Mouse (Mus musculus) heart, embryonic 12.5 days (tissue): ENCODE results near the gene Pigm. TPM values are rescaled to one million over a fixed set of nuclear protein-coding genes. Genes with fewer than 3 reads are reported as not detected.

ENCODE experiments used
- ATAC-seq: fragments of 200-750 bp; cut with Nextera tagmentation; 2 replicates; pipeline ENCODE4 v1.8.0; 2017; ENCODE audit warnings: moderate TSS enrichment, moderate library complexity; ENCODE audit not compliant: insufficient number of reproducible peaks, low FRiP score
- H3K27ac ChIP-seq: fragments of 300-500 bp; sonication (generic); 2 replicates; pipeline ENCODE4 v1.5.1; 2016; ENCODE audit warnings: mild to moderate bottlenecking, moderate library complexity; ENCODE audit not compliant: poor library complexity, severe bottlenecking
- H3K27me3 ChIP-seq: fragments of 300-500 bp; sonication (generic); replicated peaks from 2 replicates; pipeline ENCODE4 v1.6.1; 2016; ENCODE audit warnings: mild to moderate bottlenecking, moderate library complexity
- H3K36me3 ChIP-seq: fragments of 300-500 bp; sonication (generic); 2 replicates; pipeline ENCODE4 v1.6.1; 2016; ENCODE audit warnings: mild to moderate bottlenecking, moderate library complexity
- H3K4me1 ChIP-seq: fragments of 300-500 bp; sonication (generic); replicated peaks from 2 replicates; pipeline ENCODE4 v1.6.1; 2016; ENCODE audit warnings: mild to moderate bottlenecking
- H3K4me2 ChIP-seq: fragments of 300-500 bp; sonication (generic); 2 replicates; pipeline ENCODE4 v1.6.1; 2016; ENCODE audit warnings: mild to moderate bottlenecking, moderate library complexity
- H3K4me3 ChIP-seq: fragments of 300-500 bp; sonication (generic); 2 replicates; pipeline ENCODE4 v1.5.1; 2016; ENCODE audit warnings: mild to moderate bottlenecking
- H3K9ac ChIP-seq: fragments of 300-500 bp; sonication (generic); 2 replicates; pipeline ENCODE4 v1.6.1; 2016; ENCODE audit warnings: mild to moderate bottlenecking, moderate library complexity
- H3K9me3 ChIP-seq: fragments of 300-500 bp; sonication (generic); replicated peaks from 2 replicates; pipeline ENCODE4 v1.6.1; 2016; ENCODE audit warnings: mild to moderate bottlenecking, moderate library complexity
- WGBS: fragments of 180-500 bp; shearing (Covaris S2); methylation state at CpG from one replicate; pipeline ENCODE4 v1.1.7; 2016; 5-methylcytosine and 5-hydroxymethylcytosine counted together
- polyA plus RNA-seq: library from polyadenylated mRNA; unstranded; fragments of >200 nt; fragmentation: Nextera tagmentation; extraction: Ambion mirVana; gene quantifications from 2 replicates; pipeline ENCODE4 v1.2.1, GENCODE M21; 2016

Pigm gene
- polyA plus RNA-seq, 1 experiment from 2014 or later = 8.5 TPM

DNA sequence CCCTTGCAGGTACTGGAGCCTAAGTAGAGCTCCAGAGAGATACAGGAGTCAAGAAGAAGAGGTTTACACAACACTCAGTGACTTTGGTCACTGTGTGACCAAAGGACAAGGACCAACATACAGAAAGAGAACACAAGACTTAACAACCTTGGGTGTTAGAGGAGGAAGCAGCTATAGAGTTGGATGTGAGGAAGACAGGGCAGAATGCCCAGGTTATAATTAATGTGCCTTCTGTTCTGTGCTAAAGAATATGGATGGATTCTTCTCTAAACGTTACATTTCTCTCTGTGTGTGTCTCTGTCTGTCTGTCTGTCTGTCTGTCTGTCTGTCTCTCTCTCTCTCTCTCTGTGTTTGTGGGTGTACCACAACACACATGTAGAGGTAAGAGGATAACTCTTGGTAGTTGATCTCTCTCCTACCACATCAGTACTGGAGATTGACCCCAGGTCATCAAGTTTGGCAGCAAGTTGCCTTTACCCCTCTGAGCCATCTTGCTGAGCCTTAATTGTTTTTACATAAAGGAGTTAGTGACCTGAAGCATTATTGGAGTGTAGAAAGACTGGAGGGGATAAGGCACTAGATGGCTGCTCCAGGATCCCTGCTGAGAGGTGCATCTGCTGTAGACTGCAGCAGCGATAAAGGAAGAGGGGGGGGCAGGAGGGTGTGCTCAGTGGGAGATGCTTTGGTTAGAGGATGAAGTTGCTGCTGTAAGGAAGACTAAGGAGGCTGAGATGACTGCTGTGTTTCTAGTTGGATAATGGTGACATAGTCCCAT is 38.7 kb upstream of the Pigm start:
- peaks cover 79% of the 10 kb centered on the region for H3K27me3 ChIP-seq
- no peaks in the 10 kb centered on the region for H3K36me3 ChIP-seq
- ATAC-seq = no peak

DNA sequence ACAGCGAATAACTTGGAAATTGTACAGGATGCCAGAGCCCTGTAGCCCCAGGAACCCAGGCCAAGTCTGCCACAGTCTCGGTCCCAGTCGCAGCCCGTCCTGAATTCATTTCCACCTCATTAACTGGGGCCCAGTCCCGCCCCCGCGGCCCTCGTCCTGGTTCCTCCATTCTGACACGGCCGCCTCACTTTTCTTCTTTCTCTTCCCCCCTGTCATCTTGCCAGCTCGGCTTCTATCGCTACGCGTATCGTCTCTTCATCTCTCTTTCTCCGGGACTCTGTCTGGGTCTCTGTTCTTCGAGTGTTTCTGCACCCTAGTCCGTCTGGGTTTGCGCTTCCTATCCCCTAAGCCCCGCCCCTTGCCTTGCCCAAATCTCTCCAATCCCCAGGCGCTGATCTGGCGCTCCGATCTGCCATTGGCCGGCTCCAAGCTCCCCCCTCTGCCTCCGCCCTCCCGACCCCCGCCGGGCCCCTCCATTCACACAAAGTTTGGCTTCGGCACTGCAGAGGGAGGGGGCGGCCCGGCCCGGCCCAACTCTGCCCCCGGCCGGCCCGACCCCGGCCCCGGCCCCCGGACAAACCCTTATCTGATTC is 35.5 kb upstream of the Pigm start, which contains the start of gene Kcnj10:
Gene Kcnj10 (plus strand): TSS at position 482 of the 593 bp plus-strand sequence.
- Histone ChIP-seq H3K4me3 (peak within 1 kb of the TSS; percentile 51), H3K4me2 (peak within 1 kb of the TSS; percentile 76), H3K36me3 (no peaks in the 10 kb centered on the region), H3K9ac (no peak within 1 kb of the TSS), H3K27me3 (peaks cover 73% of the 10 kb centered on the region), H3K4me1 (peaks cover 6% of the 10 kb centered on the region; the same call in 1 of the 2 replicates), H3K9me3 (no peaks in the 10 kb centered on the region), H3K27ac (no peak within 1 kb of the TSS)
- peak; percentile 80 for ATAC-seq
- 2% methylated on average over 38 of the region's 38 CpGs for WGBS

More for the DNA sequence above, 38.7 kb upstream of the Pigm start:
- Histone ChIP-seq H3K9ac (no peak overlapping the region), H3K4me2 (no peak overlapping the region), H3K4me1 (peaks cover 6% of the 10 kb centered on the region; the same call in 1 of the 2 replicates), H3K9me3 (no peaks in the 10 kb centered on the region), H3K4me3 (no peak overlapping the region), H3K27ac (no peak overlapping the region)
- WGBS = 31% methylated on average over 2 of the region's 2 CpGs

DNA sequence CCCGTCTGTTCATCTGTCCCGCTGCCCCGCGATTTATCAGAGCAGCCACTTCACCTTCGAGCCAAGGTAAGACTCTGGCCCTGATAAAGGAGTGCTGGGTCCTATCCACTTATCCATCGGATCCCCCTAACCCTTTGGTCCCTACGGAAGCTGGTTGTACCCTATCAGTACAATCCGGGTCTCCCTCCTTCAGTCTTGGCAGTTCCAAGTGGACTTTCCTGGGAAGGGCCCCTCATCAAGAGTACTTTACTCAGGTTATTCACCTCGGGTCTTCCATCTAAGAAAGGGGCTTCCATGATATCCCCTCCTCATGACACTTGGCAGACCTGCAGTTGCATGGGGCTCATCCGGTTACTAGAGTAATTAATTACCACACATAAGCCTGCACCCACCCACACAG is 35.0 kb upstream of the Pigm start:
- 13% methylated on average over 10 of the region's 10 CpGs for WGBS
- H3K27me3 ChIP-seq = peaks cover 72% of the 10 kb centered on the region

DNA sequence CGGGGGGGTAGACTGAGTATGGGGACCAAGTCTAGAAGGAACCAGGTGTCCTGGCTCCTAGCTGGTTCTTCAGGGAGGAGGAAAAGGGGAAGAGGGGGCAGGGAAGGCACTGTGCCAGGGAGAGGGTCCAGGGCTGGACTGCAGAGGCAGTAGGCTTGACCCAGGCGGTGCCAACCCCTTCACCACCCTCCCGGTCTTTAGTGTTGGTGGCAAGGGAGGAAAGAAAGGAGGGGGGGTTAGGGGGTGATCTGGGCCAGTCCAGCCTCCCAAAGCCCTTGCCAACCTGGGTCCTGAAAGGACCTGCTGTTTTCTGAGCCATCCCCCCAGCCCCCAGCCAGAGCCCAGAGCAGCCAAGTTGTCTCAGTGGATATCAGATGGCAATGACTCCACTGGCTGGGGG is 33.6 kb upstream of the Pigm start:
- 85% methylated on average over 3 of the region's 3 CpGs for WGBS
- Histone ChIP-seq H3K4me1 (peaks cover 6% of the 10 kb centered on the region; the same call in 1 of the 2 replicates), H3K36me3 (no peaks in the 10 kb centered on the region), H3K27ac (no peak overlapping the region), H3K27me3 (peaks cover 75% of the 10 kb centered on the region), H3K4me3 (no peak overlapping the region), H3K9me3 (no peaks in the 10 kb centered on the region), H3K4me2 (no peak overlapping the region), H3K9ac (no peak overlapping the region)
- no peak for ATAC-seq

More for the DNA sequence above, 35.0 kb upstream of the Pigm start:
- H3K27ac ChIP-seq = no peak overlapping the region
- peaks cover 6% of the 10 kb centered on the region; the same call in 1 of the 2 replicates for H3K4me1 ChIP-seq
- no peak overlapping the region for H3K9ac ChIP-seq
- no peaks in the 10 kb centered on the region for H3K36me3 ChIP-seq
- no peak for ATAC-seq
- H3K9me3 ChIP-seq = no peaks in the 10 kb centered on the region
- H3K4me3 ChIP-seq = peak overlapping the region; percentile 51
- peak overlapping the region; percentile 76 for H3K4me2 ChIP-seq

DNA sequence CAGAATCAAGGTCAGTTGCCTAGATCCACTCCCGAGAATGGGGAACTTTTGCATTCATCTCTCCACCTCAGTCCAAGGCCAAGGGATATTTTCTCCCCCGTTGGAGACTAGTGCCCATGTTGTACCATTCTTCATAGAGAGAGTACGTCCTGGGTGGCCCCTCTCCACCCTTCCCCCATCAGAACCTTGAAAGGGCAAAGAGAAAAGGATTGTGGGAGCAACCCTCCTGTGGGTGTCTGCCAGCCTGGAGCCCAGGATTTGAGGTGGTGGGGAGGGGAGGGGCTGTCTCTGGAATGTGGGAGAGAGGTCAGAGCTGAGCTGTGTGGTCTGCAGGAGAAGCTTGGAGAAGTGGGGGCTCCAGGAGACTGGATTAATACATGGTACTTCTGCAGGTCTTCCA is 32.4 kb upstream of the Pigm start:
- Histone ChIP-seq H3K36me3 (no peaks in the 10 kb centered on the region), H3K4me1 (peaks cover 6% of the 10 kb centered on the region; the same call in 1 of the 2 replicates), H3K9me3 (no peaks in the 10 kb centered on the region), H3K27me3 (peaks cover 83% of the 10 kb centered on the region), H3K9ac (no peak overlapping the region), H3K4me3 (no peak overlapping the region), H3K27ac (no peak overlapping the region), H3K4me2 (no peak overlapping the region)
- ATAC-seq = no peak
- 47% methylated on average over 3 of the region's 3 CpGs for WGBS

DNA sequence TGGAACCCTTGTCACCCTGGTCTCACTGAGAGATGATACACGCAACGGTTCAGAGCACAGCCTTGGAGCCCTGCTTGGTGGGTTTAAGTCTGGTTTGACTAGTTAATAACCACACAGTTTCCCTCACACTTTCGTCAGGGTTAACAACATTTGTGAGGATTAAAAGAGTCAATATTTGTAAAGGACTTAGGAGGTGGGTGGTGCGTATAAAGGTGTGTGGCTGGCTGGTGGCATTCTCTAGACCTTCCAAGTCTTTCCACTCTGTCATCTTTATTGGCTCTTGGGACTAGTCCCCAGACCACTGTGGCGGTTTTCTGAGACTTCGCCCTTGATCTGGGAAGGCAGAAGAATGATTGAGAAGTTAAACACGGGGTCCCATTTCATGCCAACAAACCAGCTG is 31.5 kb upstream of the Pigm start:
- H3K27me3 ChIP-seq = peaks cover 85% of the 10 kb centered on the region

DNA sequence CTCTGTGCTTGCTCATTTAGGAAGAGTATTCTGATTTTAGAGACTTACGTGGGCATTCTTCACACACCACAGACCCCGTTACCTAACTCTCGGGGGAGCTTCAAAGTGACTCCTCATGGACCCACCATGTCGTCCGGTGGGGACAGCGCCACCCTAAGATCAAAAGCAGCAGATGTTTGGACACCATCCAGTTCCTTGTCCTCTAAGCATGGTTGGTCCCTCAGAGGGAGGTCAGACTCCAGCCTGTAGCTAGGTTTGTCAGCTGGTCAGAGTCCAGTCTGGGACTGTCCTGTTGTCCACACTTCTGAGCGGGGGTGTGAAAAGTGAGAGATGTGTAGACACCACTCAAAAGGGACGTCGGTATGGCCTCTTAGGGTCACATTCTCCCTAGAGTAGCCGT is 29.6 kb upstream of the Pigm start:
- H3K36me3 ChIP-seq = no peaks in the 10 kb centered on the region
- WGBS = 73% methylated on average over 10 of the region's 10 CpGs
- no peak for ATAC-seq
- H3K4me2 ChIP-seq = no peak overlapping the region
- H3K9me3 ChIP-seq = no peaks in the 10 kb centered on the region
- H3K4me3 ChIP-seq = no peak overlapping the region
- H3K27me3 ChIP-seq = peaks cover 88% of the 10 kb centered on the region
- no peak overlapping the region for H3K9ac ChIP-seq
- H3K4me1 ChIP-seq = peaks cover 12% of the 10 kb centered on the region
- H3K27ac ChIP-seq = no peak overlapping the region

More for the DNA sequence above, 31.5 kb upstream of the Pigm start:
- Histone ChIP-seq H3K9me3 (no peaks in the 10 kb centered on the region), H3K9ac (no peak overlapping the region), H3K4me1 (peaks cover 8% of the 10 kb centered on the region), H3K4me3 (no peak overlapping the region), H3K27ac (no peak overlapping the region), H3K4me2 (no peak overlapping the region), H3K36me3 (no peaks in the 10 kb centered on the region)
- 81% methylated on average over 7 of the region's 7 CpGs for WGBS
- ATAC-seq = no peak

DNA sequence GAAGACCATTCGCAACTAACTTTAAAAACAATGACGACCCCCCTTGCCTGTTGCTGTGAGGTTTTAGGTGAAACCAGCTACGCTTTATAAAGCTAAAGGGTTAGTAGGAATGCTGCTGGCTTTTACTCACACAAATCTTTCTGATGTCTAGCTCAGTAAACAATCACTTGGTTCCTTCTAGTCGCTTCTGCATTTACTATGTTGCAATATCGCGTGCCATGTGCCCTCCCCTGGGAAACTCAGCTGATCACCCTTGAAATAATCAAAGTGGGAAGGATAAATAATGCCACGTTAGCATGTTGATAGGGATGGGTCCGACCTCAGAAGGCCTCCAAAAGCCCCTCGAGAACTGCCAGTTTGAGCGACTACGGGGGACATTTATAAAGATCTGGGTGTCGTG is 29.0 kb upstream of the Pigm start:
- H3K4me2 ChIP-seq = no peak overlapping the region
- no peaks in the 10 kb centered on the region for H3K36me3 ChIP-seq
- no peak overlapping the region for H3K27ac ChIP-seq
- no peak overlapping the region for H3K9ac ChIP-seq
- H3K4me1 ChIP-seq = peaks cover 12% of the 10 kb centered on the region
- H3K9me3 ChIP-seq = no peaks in the 10 kb centered on the region
- ATAC-seq = no peak
- peaks cover 87% of the 10 kb centered on the region for H3K27me3 ChIP-seq
- no peak overlapping the region for H3K4me3 ChIP-seq
- WGBS = 84% methylated on average over 12 of the region's 12 CpGs

DNA sequence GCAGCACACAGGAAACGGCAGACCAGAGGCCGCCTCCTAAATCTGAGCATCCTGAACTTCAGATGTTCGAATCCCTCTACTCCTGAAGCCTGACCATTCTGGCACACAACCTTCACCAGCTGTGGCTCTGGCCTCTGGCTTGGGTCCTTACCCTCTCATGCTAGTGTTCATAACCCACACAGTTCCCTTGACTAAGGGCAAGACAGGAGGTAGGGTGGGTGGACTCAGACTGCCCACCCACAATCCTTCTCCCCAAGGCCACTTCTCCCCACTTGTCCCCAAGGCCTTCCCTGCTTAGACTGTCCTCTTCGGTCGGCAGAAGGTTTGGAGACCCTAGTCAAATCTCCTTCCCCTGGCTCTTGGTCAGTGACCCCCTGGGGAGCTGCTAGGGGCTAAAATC is 26.8 kb upstream of the Pigm start:
- H3K9ac ChIP-seq = no peak overlapping the region
- no peak overlapping the region for H3K4me2 ChIP-seq
- no peak overlapping the region for H3K27ac ChIP-seq
- no peak for ATAC-seq
- H3K4me1 ChIP-seq = peaks cover 12% of the 10 kb centered on the region
- no peaks in the 10 kb centered on the region for H3K36me3 ChIP-seq
- no peaks in the 10 kb centered on the region for H3K9me3 ChIP-seq
- no peak overlapping the region for H3K4me3 ChIP-seq
- 72% methylated on average over 5 of the region's 5 CpGs for WGBS
- H3K27me3 ChIP-seq = peaks cover 82% of the 10 kb centered on the region

DNA sequence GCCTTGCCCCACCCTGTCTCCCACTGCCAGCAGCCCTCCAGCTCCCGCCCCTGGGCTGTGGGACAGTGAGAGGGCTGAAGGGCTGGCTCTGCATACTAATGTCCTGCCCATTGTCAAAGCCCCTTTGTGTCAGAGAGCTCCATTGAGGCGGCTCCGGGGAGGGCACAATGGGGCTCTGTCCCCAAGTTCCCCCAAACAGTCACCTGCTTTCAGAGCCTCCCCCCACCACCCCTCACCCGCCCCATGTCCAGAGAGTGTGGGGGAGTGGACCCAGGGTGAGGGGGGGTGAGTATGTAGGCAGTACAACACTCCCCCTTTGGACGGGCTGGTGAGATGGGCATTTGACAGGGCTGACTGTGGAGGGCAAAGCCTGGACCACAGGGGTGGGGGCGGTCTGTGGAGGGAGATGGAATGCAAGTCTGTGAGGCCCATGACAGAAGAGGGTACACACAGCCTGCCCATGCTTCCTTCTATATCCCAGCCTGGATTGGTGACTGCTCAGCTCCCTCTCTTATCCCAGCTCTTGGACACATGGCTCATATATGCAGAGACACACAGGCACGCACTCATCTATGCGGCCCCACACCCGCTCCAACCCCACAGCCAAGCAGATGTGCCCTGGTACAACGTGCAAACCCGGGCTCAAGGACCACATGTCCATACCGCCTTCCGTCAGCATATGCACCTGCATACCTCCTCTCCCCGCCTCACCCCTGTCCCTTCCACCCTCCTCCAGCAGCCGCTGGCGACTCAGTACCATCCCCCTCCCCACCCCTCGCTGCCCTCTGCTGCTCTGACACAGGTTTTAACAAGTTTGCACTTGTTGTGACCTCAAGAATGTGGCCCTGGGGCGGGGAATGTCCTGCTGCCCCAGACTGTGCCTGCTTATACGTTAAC is 26.2 kb upstream of the Pigm start:
- Histone ChIP-seq H3K9me3 (no peaks in the 10 kb centered on the region), H3K36me3 (no peaks in the 10 kb centered on the region), H3K9ac (no peak overlapping the region), H3K4me1 (peaks cover 12% of the 10 kb centered on the region), H3K27ac (no peak overlapping the region), H3K4me2 (peak overlapping the region; percentile 43), H3K27me3 (peaks cover 83% of the 10 kb centered on the region), H3K4me3 (0 out of 2 replicates have a peak overlapping the region, but pooled peaks have one; percentile 8)
- 16% methylated on average over 19 of the region's 19 CpGs for WGBS
- peak; percentile 37 for ATAC-seq

DNA sequence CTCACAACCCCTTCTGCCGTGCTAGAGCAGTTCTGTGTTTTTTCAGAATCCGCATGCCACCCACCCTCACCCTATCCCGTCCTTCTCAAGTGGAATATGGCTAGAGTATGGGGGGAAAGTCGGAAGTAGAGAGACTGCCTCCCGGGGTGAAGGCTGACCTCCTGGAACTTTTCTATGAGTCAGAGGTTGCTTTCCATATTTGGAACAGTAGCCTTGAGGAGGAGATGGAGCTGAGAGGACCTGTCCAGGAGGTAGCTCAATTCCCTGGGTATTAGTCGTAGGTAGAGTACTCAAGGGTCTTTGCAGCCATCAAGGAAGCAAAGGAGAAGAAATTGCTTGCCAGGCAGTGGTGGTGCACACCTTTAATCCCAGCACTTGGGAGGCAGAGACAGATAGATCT is 24.3 kb upstream of the Pigm start:
- Histone ChIP-seq H3K27ac (no peak overlapping the region), H3K4me1 (peaks cover 12% of the 10 kb centered on the region), H3K27me3 (peaks cover 79% of the 10 kb centered on the region), H3K9ac (no peak overlapping the region), H3K36me3 (no peaks in the 10 kb centered on the region), H3K9me3 (no peaks in the 10 kb centered on the region), H3K4me3 (no peak overlapping the region), H3K4me2 (no peak overlapping the region)
- ATAC-seq = no peak
- WGBS = 65% methylated on average over 6 of the region's 6 CpGs
